Mouse (Mus musculus): ENCODE measurements around the gene Ptpn12.
A peak's percentile ranks its signal among the peaks of the same experiment; 100 is the strongest.
"Not testable (repeated sequence)": the region's sequence is repeated elsewhere in the genome, so short reads cannot be mapped to it uniquely, and the experiment has no call there.

The Ptpn12 gene

GRCm38 (mm10) chr5:20951666-20952281, 103.9 kb downstream of the Ptpn12 start:
- peak; percentile 94 for DNase-seq (ENCODE audit: low read depth)

- DNase-seq (ENCODE audit: low read depth) = no peak
These were observed 104.7 kb downstream of the Ptpn12 start for GRCm38 (mm10) chr5:20950855-20951650.

DNA sequence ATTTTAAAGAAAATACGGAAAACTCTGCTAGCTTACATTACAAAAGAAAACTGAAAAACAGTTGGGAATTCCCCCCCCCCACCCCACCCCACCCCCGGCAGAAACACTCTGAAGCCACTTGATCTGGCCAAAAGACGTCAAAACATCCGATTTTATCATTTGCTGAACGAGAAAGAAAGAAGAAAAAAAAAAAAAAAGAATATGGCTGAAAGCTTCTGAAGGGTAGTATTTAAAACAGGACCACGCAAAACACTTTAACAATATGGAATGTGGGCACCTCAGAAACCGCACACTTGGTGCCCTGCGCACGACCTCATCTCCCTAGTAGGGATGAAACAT, 105.2 kb downstream of the Ptpn12 start:
- peak; percentile 49 for DNase-seq (ENCODE audit: low read depth)

GRCm38 (mm10) chr5:20950093-20950492, 105.6 kb downstream of the Ptpn12 start:
- DNase-seq (ENCODE audit: low read depth) = no peak

DNA sequence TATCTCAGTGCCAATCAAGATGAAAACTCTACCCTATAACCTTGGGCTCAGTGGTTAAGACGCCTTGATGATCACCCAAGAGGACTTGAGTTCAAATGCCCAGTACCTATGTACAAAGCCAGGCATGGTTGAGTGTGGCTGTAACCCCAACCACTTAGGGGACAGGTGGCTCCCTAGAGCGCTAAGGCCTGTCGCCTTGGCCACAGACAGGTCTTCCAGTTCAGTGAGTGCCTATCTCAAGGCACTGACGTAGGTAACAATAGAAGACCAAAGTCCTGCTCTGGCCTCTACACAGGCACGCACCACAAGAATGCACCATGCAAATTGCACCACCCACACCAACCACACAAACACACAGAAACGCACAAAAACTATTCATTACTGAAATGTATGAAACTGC, 108.8 kb downstream of the Ptpn12 start:
- no peak for DNase-seq (ENCODE audit: low read depth)

DNA sequence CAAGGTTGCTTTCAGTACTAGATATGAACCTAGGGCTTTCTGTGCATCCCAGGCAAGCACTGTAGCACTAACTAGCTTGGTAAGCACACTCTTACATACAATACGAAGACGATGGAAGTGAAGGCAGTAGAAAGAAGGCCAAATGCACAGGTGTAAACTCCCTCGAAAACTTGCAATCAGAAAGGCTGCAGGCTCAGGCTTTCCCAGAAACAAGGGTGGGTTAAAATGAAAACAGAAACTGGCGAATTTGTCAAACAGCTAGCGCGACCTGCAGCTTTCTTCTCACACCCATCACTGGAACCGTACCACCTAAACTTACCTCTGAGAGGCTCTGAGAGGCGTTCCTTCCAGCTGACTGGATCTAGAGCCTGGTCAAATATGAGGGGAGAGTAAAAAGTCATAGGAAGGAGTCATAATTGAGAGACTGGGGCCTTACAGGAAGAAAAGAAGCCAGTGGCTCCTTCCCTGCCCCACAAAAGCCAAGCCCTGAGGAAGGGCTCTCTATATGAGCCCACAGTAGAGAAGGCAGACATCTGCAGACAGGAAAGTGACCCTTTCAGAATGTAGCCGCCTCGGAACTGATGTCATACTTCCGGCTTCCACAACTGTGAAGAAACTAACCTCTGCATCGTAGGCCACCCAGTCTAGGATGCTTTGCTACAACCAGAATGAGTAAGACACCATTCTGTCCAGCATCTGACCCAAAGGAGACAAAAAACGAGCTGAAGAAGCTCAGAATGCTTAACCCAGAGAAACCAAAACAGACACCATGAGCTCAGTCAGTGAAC, 110.6 kb downstream of the Ptpn12 start:
- DNase-seq (ENCODE audit: low read depth) = peak; percentile 76

DNA sequence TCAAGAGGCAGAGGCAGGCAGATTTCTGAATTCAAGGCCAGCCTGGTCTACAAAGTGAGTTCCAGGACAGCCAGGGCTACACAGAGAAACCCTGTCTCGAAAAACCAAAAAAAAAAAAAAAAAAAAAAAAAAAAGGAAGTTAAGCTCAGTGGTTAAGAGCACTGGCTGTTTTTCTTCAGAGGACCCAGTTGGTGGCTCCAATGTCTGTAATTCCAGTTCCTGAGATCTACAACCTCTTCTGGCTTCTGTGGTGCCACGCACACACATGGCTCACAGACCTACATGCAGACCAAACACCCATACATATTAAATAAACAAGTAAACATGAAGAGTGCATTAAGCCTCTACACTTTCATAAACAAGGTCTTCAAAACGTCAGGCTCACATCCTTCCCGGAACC, 111.9 kb downstream of the Ptpn12 start:
- not testable (repeated sequence) for DNase-seq (ENCODE audit: low read depth)

DNA sequence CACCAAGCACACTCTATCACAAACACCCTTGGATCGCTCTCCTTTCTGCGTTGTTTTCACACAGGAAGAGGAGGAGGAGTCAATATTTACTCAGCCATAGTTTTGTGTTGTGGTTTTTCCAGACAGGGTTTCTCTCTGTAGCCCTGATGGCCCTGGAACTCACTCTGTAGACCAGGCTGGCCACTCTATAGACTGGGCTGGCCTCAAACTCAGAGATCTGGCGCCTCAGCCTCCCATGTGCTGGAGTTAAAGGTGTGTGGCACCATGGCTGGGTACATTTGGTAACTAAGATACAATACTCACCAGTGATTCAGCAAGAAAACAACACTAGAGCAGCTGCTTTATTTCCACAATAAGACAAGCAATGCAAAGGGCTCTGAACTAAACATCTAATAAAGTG, 113.2 kb downstream of the Ptpn12 start:
- DNase-seq (ENCODE audit: low read depth) = peak; percentile 34

- DNase-seq (ENCODE audit: low read depth) = peak; percentile 71
These were observed 114.5 kb downstream of the Ptpn12 start for GRCm38 (mm10) chr5:20941205-20941604.

DNA sequence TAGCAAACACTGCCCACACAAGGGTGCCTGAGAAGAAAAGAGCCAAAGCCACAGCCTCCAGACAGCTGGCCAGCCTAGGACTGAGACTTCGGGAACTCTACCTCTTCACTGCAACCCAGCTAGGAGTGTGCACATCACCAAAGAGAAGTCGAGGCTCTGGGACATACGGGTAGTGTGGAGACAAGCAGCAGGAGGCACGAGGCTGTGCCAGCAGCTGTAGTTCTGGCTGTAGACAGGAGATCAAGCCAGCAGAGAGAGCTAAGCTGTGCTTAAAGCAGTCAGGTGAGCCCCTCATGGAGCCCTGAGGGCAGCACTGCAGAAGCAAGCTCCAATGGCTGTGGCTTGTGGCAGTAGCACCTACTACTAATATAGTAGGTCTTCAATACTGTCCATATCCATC, 115.0 kb downstream of the Ptpn12 start:
- no peak for DNase-seq (ENCODE audit: low read depth)

- no peak for DNase-seq (ENCODE audit: low read depth)
These were observed 115.6 kb downstream of the Ptpn12 start for GRCm38 (mm10) chr5:20940040-20940571.

DNA sequence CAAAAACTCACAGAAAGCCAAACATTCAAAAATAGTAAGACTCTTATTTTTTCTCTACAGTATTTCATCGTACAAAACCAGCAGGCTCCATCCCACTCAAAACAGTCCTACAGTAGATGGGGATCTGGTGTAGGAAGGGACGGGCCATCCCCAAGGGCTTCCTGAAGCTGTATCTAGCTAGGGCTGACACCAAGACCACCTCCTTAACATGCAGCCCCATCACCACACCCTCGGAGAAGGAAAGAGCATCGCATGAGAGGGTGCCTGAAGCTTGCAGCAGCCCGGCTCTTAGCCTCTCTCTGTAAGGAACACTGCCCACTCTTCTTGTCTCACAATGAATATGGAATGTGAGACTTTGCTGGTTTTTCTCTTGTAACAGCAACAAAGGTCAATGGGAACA, 117.2 kb downstream of the Ptpn12 start:
- DNase-seq (ENCODE audit: low read depth) = peak; percentile 33
